Mouse (Mus musculus) stomach, postnatal 0 days (tissue): ENCODE measurements around the gene Prkag2.

ENCODE experiments used
- CTCF ChIP-seq: IDR thresholded peaks from 2 replicates; pipeline ENCODE4 v1.5.1; 2016; ENCODE audit warnings: antibody characterized with exemption, low read depth, mild to moderate bottlenecking, moderate library complexity
- EP300 ChIP-seq: optimal IDR thresholded peaks from 2 replicates; pipeline ENCODE3; 2016; ENCODE audit warnings: antibody characterized with exemption

GRCm38 (mm10) chr5:24859771-24860540 is 240.5 kb downstream of the Prkag2 start:
- no peak for TF ChIP-seq CTCF
- no peak for TF ChIP-seq EP300
